Mouse (Mus musculus) ES-Bruce4 (cell line): Measurements from ENCODE around the gene Agpat3.

Source experiments
- CTCF ChIP-seq: IDR thresholded peaks from one replicate; pipeline ENCODE4 v1.8.1; 2011; ENCODE audit warnings: low read depth, low read length
- POLR2A ChIP-seq: IDR thresholded peaks from one replicate; pipeline ENCODE4 v1.8.1; 2011; ENCODE audit warnings: low read length; ENCODE audit not compliant: insufficient read depth

- TF ChIP-seq CTCF (no peak), POLR2A (no peak)
These were observed 79.4 kb downstream of the Agpat3 start for GRCm38 (mm10) chr10:78272932-78273331.
